Mouse (Mus musculus) heart, embryonic 11.5 days (tissue): ENCODE measurements around the gene Aqr. TPM values are rescaled to one million over a fixed set of nuclear protein-coding genes. Genes with fewer than 3 reads are reported as not detected.
"Not testable (repeated sequence)": the region's sequence is repeated elsewhere in the genome, so short reads cannot be mapped to it uniquely, and the experiment has no call there.

Experiments used
- ATAC-seq: fragments of 200-750 bp; cut with Nextera tagmentation; replicated peaks from 2 replicates; pipeline ENCODE4 v1.8.0; 2017; ENCODE audit warnings: moderate library complexity; ENCODE audit not compliant: insufficient number of reproducible peaks, low FRiP score, low TSS enrichment
- H3K27ac ChIP-seq: fragments of 300-500 bp; sonication (generic); 2 replicates; pipeline ENCODE4 v1.5.1; 2014; ENCODE audit warnings: mild to moderate bottlenecking, low read depth, low read length
- H3K27me3 ChIP-seq: fragments of 300-500 bp; sonication (generic); 2 replicates; pipeline ENCODE4 v1.6.1; 2014; ENCODE audit warnings: mild to moderate bottlenecking, low read length, mixed read lengths; ENCODE audit not compliant: control insufficient read depth, insufficient read depth
- H3K36me3 ChIP-seq: fragments of 300-500 bp; sonication (generic); 2 replicates; pipeline ENCODE4 v1.6.1; 2014; ENCODE audit warnings: mild to moderate bottlenecking, low read length, moderate library complexity, mixed read lengths; ENCODE audit not compliant: control insufficient read depth, insufficient read depth
- H3K4me1 ChIP-seq: fragments of 300-500 bp; sonication (generic); 2 replicates; pipeline ENCODE4 v1.6.1; 2014; ENCODE audit warnings: low read length; ENCODE audit not compliant: control insufficient read depth, insufficient read depth
- H3K4me2 ChIP-seq: fragments of 300-500 bp; sonication (generic); 2 replicates; pipeline ENCODE4 v1.6.1; 2014; ENCODE audit warnings: mild to moderate bottlenecking, moderate library complexity
- H3K4me3 ChIP-seq: fragments of 300-500 bp; sonication (generic); 2 replicates; pipeline ENCODE4 v1.5.1; 2014; ENCODE audit warnings: low read depth, low read length
- H3K9ac ChIP-seq: fragments of 300-500 bp; sonication (generic); 2 replicates; pipeline ENCODE4 v1.6.1; 2014; ENCODE audit warnings: mild to moderate bottlenecking, low read depth, low read length, moderate library complexity
- H3K9me3 ChIP-seq: fragments of 300-500 bp; sonication (generic); replicated peaks from 2 replicates; pipeline ENCODE4 v1.6.1; 2016; ENCODE audit warnings: low read length; ENCODE audit not compliant: control insufficient read depth
- WGBS: fragments of 180-500 bp; shearing (Covaris S2); extraction: QIAGEN DNeasy Blood & Tissue Kit; methylation state at CpG from one replicate; pipeline ENCODE4 v1.1.7; 2014; ENCODE audit not compliant: insufficient replicate concordance; 5-methylcytosine and 5-hydroxymethylcytosine counted together
- polyA plus RNA-seq: library from polyadenylated mRNA; unstranded; fragments of >200 nt; fragmentation: Nextera tagmentation; extraction: Ambion mirVana; gene quantifications from 2 replicates; pipeline ENCODE4 v1.2.1, GENCODE M21; 2014

Gene Aqr
- polyA plus RNA-seq, result 34.9 and 38.8 TPM in 2 replicates

DNA sequence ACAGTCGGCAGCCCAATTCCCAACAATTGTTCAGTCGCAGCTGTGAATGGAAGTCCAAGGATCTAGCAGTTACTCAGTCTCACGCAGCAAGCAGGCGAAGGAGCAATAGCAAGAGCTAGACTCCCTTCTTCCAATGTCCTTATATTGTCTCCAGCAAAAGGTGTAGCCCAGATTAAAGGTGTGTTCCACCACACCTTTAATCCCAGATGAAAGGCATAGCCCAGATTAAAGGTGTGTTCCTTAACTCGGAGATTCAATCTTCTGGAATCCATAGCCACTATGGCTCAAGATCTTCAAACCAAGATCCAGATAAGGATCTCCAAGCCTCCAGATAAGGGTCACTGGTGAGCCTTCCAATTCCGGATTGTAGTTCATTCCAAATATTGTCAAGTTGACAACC is at the start of gene Aqr:
Aqr (minus strand) TSS at position 101 of the 400 bp plus-strand sequence.
- H3K27ac ChIP-seq, ATAC-seq, H3K36me3 ChIP-seq, H3K4me3 ChIP-seq, H3K9me3 ChIP-seq, H3K9ac ChIP-seq, H3K4me1 ChIP-seq, H3K27me3 ChIP-seq, H3K4me2 ChIP-seq: not testable (repeated sequence)
- WGBS, result no CpG with 5 or more reads among the region's 6 CpGs

DNA sequence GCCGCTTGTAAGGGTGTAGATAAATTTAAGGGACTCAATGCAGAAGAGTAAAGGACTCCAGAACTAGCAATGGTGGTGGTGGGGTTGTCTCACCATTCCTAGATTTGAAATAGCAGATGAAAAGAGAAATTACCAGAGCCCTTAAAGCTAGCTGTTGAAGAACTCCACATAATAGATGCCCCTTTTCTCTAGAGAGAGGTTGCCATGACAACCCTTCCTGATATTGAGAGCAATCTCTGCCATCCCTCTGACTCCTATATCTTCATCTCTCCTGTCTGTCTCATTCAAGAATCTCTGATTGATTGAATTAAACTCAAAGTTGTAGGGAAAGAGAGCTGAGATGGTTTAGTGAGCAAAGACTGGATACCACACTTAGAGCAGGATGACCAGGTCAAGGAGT is 49.7 kb upstream of the Aqr start:
- Histone ChIP-seq H3K4me3 (no peak overlapping the region), H3K27me3 (no peaks in the 10 kb centered on the region), H3K4me2 (no peak overlapping the region), H3K9me3 (no peaks in the 10 kb centered on the region), H3K9ac (no peak overlapping the region), H3K4me1 (no peaks in the 10 kb centered on the region), H3K27ac (no peak overlapping the region), H3K36me3 (no peaks in the 10 kb centered on the region)
- no peak for ATAC-seq
- WGBS, result 78% methylated on average over 1 of the region's 1 CpGs

DNA sequence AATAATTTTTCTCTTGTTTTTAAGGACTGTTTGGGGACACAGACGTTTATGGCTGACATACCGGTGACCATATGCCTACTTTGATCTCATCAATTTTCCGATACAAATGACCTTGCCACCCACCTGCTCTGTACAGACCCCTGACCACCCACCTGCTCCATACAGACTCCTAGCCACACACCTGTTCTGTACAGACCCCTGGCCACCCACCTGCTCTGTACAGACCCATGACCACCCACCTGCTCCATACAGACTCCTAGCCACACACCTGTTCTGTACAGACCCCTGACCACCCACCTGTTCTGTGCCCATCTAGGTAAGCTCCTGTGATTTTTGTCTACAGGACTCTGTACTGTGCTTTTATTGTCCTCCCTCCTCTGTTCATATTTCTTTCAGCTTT is 48.8 kb upstream of the Aqr start:
- H3K9me3 ChIP-seq, result no peaks in the 10 kb centered on the region
- no peak overlapping the region for H3K4me3 ChIP-seq
- no peak overlapping the region for H3K27ac ChIP-seq
- H3K4me2 ChIP-seq, result no peak overlapping the region
- ATAC-seq, result no peak
- H3K4me1 ChIP-seq, result no peaks in the 10 kb centered on the region
- no peaks in the 10 kb centered on the region for H3K27me3 ChIP-seq
- H3K9ac ChIP-seq, result no peak overlapping the region
- 78% methylated on average over 3 of the region's 3 CpGs for WGBS
- H3K36me3 ChIP-seq, result no peaks in the 10 kb centered on the region

DNA sequence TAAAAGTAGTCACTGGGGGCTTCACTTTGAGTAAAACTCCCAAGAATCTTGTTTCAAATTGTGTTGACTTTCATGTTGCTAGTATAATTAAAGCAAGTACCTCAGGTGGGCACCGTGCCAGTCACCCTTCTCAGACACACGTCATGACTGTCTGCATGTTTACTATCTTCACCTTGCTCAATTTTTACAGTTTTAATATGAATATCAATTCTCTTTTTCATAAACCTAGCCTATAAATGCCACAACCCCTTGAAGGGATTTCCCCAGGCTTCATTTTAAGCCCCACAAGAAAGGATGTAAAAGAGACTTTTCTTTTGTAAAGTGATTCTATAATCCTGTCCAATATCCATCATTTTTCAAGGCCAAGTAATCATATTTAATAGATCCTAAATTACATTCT is 44.4 kb upstream of the Aqr start:
- WGBS, result 70% methylated on average over 2 of the region's 2 CpGs
- H3K9me3 ChIP-seq, result no peaks in the 10 kb centered on the region
- no peak overlapping the region for H3K4me2 ChIP-seq
- no peaks in the 10 kb centered on the region for H3K4me1 ChIP-seq
- H3K36me3 ChIP-seq, result no peaks in the 10 kb centered on the region
- no peak overlapping the region for H3K4me3 ChIP-seq
- H3K27ac ChIP-seq, result no peak overlapping the region
- ATAC-seq, result no peak
- H3K9ac ChIP-seq, result no peak overlapping the region
- H3K27me3 ChIP-seq, result no peaks in the 10 kb centered on the region

DNA sequence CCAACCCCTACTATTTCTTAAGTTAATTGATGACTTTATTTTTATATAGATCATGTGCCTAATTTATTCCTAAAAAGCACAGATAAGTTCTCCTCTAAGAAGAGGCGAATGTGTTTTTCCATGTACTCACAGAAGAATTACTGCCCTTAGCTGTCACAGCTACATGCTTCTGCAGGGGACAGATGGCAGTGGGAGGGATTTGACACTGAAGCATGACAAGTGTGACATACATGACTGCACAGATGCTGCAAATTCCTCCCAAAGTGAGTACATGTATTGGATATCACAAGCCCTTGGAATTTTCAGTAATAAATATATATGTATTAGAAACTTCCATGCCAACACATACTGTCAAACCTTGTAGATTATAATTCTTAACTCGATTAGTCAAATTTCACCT is 41.8 kb upstream of the Aqr start:
- H3K9me3 ChIP-seq, result no peaks in the 10 kb centered on the region
- no peak overlapping the region for H3K4me2 ChIP-seq
- no peaks in the 10 kb centered on the region for H3K4me1 ChIP-seq
- ATAC-seq, result no peak
- H3K9ac ChIP-seq, result no peak overlapping the region
- 69% methylated on average over 2 of the region's 2 CpGs for WGBS
- H3K4me3 ChIP-seq, result no peak overlapping the region
- H3K36me3 ChIP-seq, result no peaks in the 10 kb centered on the region
- no peak overlapping the region for H3K27ac ChIP-seq
- H3K27me3 ChIP-seq, result no peaks in the 10 kb centered on the region

DNA sequence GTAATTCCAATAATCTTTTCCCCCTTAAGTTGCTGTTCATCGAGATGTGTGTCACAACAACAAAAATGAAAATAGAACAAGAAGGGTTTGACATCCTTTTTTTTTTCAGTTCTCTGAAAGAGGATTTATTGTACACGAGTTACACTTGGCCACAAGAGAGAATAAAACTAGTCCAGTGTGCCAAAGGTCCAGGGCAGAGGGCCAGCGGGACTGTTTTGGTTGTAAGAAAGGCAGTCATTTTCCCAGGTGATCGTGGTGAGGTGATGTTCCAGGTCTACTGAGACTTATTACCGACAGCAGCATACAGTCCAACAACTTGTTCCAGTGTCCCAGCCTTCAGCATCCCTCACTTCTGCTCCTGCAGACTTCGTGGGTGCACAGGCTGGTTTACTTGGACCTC is 18.2 kb upstream of the Aqr start:
- no peaks in the 10 kb centered on the region for H3K36me3 ChIP-seq
- H3K9me3 ChIP-seq, result no peaks in the 10 kb centered on the region
- no peak overlapping the region for H3K4me3 ChIP-seq
- no peak overlapping the region for H3K4me2 ChIP-seq
- H3K27ac ChIP-seq, result no peak overlapping the region
- H3K27me3 ChIP-seq, result no peaks in the 10 kb centered on the region
- WGBS, result 62% methylated on average over 6 of the region's 6 CpGs
- no peak for ATAC-seq
- H3K9ac ChIP-seq, result no peak overlapping the region
- H3K4me1 ChIP-seq, result peaks cover 2% of the 10 kb centered on the region; the same call in 1 of the 2 replicates

DNA sequence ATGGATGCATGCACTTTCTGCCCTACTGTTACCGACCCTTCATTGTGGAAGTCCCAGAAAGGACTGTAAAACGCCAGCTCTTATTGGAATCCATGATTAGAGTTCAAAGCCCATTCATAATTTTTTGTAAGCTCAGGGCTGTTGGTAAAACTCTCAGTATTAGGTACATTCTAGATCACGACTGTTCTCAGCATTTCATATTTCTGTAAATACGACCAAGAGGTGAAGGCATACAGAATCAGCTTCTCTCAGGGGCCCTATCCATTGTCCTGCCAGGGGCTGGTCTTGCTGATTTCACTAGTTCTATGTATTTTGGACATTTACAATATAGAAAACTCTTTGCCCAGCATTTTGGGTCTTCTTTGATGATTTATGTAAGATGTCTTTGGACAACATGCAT is 14.8 kb upstream of the Aqr start:
- peak overlapping the region; percentile 79 for H3K4me2 ChIP-seq
- H3K36me3 ChIP-seq, result no peaks in the 10 kb centered on the region
- peaks cover 6% of the 10 kb centered on the region; the same call in 1 of the 2 replicates for H3K4me1 ChIP-seq
- no peaks in the 10 kb centered on the region for H3K9me3 ChIP-seq
- H3K4me3 ChIP-seq, result peak overlapping the region; percentile 85
- H3K27ac ChIP-seq, result no peak overlapping the region
- H3K27me3 ChIP-seq, result no peaks in the 10 kb centered on the region
- WGBS, result 28% methylated on average over 4 of the region's 4 CpGs
- peak overlapping the region; percentile 98; the same call in 1 of the 2 replicates for H3K9ac ChIP-seq
- no peak for ATAC-seq

DNA sequence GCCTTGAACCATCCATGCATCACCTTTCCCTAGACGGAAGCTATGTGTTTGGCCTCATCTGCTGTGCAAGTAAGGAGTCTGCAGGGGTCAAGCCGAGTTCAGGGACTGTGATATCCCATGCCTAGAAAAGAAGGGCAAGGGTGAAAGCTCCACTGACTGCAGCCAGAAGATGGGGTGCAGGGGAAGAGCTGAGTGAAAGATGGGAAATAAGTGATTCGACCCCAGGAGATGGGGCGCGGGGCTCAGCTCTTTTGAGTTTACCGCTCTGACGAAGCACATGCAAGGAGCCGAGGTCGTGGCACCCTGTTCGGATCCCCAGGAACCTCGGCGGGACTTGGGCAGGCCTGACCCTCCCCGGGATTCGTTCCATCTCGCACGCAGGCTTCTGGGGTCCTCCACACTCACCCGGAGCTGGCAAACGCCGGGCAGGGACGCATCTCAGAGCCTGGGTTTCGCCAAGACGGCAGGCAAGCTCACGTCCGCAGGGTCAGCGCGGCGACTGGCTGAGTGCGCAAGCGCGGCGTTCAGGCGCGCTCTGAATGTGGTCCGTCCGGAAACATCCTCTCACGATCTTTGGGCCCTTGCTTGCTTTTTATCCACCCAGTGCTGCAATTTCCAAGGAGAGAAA is 14.2 kb upstream of the Aqr start, which contains the start of gene Zfp770:
Zfp770 (minus strand) TSS at position 538 of the 628 bp plus-strand sequence.
- no peaks in the 10 kb centered on the region for H3K27me3 ChIP-seq
- H3K4me1 ChIP-seq, result peaks cover 6% of the 10 kb centered on the region; the same call in 1 of the 2 replicates
- H3K9me3 ChIP-seq, result no peaks in the 10 kb centered on the region
- H3K4me3 ChIP-seq, result peak within 1 kb of the TSS; percentile 85
- peak within 1 kb of the TSS; percentile 65 for H3K27ac ChIP-seq
- ATAC-seq, result peak; percentile 85
- H3K36me3 ChIP-seq, result no peaks in the 10 kb centered on the region
- peak within 1 kb of the TSS; percentile 79 for H3K4me2 ChIP-seq
- under 1% methylated on average over 36 of the region's 36 CpGs for WGBS
- H3K9ac ChIP-seq, result peak within 1 kb of the TSS; percentile 98

DNA sequence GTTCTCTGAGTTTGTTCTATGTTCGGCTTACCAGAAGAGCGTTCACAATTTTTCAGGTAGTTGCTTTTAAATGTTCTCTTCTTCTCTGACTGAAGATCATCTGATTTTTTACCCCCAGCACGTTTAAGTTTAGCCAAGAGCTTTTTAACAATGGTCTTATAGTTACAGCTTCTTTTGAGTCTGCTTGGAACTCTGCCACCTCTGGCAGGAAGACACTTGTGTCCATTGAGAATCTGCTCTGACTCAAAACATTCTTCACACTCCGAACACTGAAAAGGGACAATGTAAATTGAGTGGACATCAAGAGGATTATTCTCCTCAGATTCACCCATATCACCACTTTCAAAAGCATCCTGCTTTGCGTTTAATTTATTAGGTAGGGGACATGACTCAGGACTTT is 9.6 kb upstream of the Aqr start:
- 91% methylated on average over 5 of the region's 5 CpGs for WGBS
- Histone ChIP-seq H3K4me2 (no peak overlapping the region), H3K9ac (no peak overlapping the region), H3K27me3 (no peaks in the 10 kb centered on the region), H3K4me3 (no peak overlapping the region), H3K27ac (no peak overlapping the region), H3K9me3 (no peaks in the 10 kb centered on the region), H3K4me1 (peaks cover 6% of the 10 kb centered on the region; the same call in 1 of the 2 replicates), H3K36me3 (no peaks in the 10 kb centered on the region; the same call in 1 of the 2 replicates)
- no peak for ATAC-seq
